Mouse (Mus musculus): ENCODE measurements around the gene Shld2.

DNA sequence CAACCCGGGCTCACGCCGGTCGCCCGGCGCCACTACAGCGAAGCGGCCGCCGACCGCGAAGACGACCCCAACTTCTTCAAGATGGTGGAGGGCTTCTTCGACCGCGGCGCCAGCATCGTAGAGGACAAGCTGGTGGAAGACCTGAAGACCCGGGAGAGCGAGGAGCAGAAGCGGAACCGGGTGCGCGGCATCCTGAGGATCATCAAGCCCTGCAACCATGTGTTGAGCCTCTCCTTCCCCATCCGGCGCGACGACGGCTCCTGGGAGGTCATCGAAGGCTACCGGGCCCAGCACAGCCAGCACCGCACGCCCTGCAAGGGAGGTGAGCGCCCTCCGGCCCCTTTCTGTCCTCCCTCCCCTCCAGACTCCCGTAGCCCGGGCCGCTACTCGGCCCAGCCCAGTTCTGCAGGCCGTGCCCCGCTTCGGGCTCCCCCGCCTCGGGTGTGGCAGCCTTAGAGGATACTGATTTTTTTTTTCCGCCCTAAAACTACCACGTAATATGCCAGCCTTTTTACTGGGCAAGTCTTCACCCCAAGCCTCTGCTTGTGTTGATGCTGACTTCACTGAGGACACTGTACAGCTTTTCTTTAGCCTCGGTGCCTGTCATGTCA lies 833 bp upstream of the Shld2 start:
- no peak for TF ChIP-seq CTCF (IDR thresholded peaks at IDR 0.05; ENCODE audit: insufficient read depth, low read depth, low read length)
- TF ChIP-seq POLR2A (IDR thresholded peaks at IDR 0.05; ENCODE audit: insufficient read depth, low read depth, low read length) = no peak
